Mouse (Mus musculus): ENCODE results near the gene Mybbp1a. TPM values are rescaled to one million over a fixed set of nuclear protein-coding genes. Genes with fewer than 3 reads are reported as not detected.

Gene Mybbp1a
- polyA plus RNA-seq, 1 experiment = 25.0 TPM

DNA sequence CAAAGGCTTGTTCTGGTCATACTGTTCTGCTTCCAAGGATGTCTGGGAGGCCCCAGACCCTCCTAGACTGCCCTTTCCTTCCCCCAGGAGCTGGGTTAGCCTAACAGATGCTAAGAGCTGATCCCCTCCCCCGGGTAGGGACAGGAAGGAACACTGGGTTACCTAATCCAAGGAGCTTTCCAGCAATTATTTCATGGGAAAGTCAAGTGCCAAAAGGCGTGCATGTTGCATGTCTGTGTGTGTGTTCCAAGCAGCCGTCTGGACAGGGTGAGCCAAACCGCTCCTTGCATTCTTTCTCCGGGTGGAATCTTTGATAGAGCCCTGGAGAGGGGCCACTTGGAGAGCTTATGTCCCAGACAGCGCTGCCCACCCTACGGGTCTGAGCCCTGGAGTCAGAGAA is 28.1 kb upstream of the Mybbp1a start:
- TF ChIP-seq CTCF (IDR thresholded peaks at IDR 0.05; ENCODE audit: extremely low read depth, insufficient read length, insufficient replicate concordance, low read depth, low read length) (no peak), POLR2A (IDR thresholded peaks at IDR 0.05; ENCODE audit: low read depth, low read length) (no peak)
- Histone ChIP-seq H3K36me3 (ENCODE audit: control insufficient read depth, insufficient read depth, low read length) (no peaks in the 10 kb centered on the region), H3K4me1 (ENCODE audit: control insufficient read depth, insufficient read depth, insufficient read length, low read length) (peaks cover 7% of the 10 kb centered on the region; the same call in 1 of the 2 replicates), H3K4me3 (ENCODE audit: low read depth, low read length) (no peak overlapping the region), H3K27ac (ENCODE audit: insufficient read depth, low read depth, low read length) (no peak overlapping the region), H3K27me3 (ENCODE audit: control insufficient read depth, insufficient read depth, low read length) (no peaks in the 10 kb centered on the region; the same call in 1 of the 2 replicates)
- WGBS = 83% methylated on average over 7 of the region's 7 CpGs

GRCm38 (mm10) chr11:72413601-72414190 is 27.5 kb upstream of the Mybbp1a start:
- Histone ChIP-seq H3K4me3 (ENCODE audit: low read depth, low read length) (no peak overlapping the region), H3K27me3 (ENCODE audit: control insufficient read depth, insufficient read depth, low read length) (no peaks in the 10 kb centered on the region; the same call in 1 of the 2 replicates), H3K27ac (ENCODE audit: insufficient read depth, low read depth, low read length) (no peak overlapping the region), H3K36me3 (ENCODE audit: control insufficient read depth, insufficient read depth, low read length) (no peaks in the 10 kb centered on the region), H3K4me1 (ENCODE audit: control insufficient read depth, insufficient read depth, insufficient read length, low read length) (peaks cover 7% of the 10 kb centered on the region; the same call in 1 of the 2 replicates)
- 85% methylated on average over 5 of the region's 5 CpGs for WGBS
- TF ChIP-seq POLR2A (IDR thresholded peaks at IDR 0.05; ENCODE audit: low read depth, low read length) = no peak

- TF ChIP-seq CTCF (IDR thresholded peaks at IDR 0.05; ENCODE audit: extremely low read depth, insufficient read length, insufficient replicate concordance, low read depth, low read length) (no peak), POLR2A (IDR thresholded peaks at IDR 0.05; ENCODE audit: low read depth, low read length) (no peak)
- Histone ChIP-seq H3K4me1 (ENCODE audit: control insufficient read depth, insufficient read depth, insufficient read length, low read length) (peaks cover 7% of the 10 kb centered on the region; the same call in 1 of the 2 replicates), H3K4me3 (ENCODE audit: low read depth, low read length) (no peak overlapping the region), H3K36me3 (ENCODE audit: control insufficient read depth, insufficient read depth, low read length) (no peaks in the 10 kb centered on the region), H3K27me3 (ENCODE audit: control insufficient read depth, insufficient read depth, low read length) (no peaks in the 10 kb centered on the region; the same call in 1 of the 2 replicates), H3K27ac (ENCODE audit: insufficient read depth, low read depth, low read length) (no peak overlapping the region)
- WGBS = 61% methylated on average over 8 of the region's 8 CpGs
These were observed 26.0 kb upstream of the Mybbp1a start for GRCm38 (mm10) chr11:72415155-72415554.

GRCm38 (mm10) chr11:72416666-72417065 is 24.5 kb upstream of the Mybbp1a start:
- TF ChIP-seq POLR2A (IDR thresholded peaks at IDR 0.05; ENCODE audit: low read depth, low read length) (no peak), CTCF (IDR thresholded peaks at IDR 0.05; ENCODE audit: extremely low read depth, insufficient read length, insufficient replicate concordance, low read depth, low read length) (no peak)
- Histone ChIP-seq H3K27ac (ENCODE audit: insufficient read depth, low read depth, low read length) (no peak overlapping the region), H3K27me3 (ENCODE audit: control insufficient read depth, insufficient read depth, low read length) (no peaks in the 10 kb centered on the region; the same call in 1 of the 2 replicates), H3K4me3 (ENCODE audit: low read depth, low read length) (no peak overlapping the region), H3K4me1 (ENCODE audit: control insufficient read depth, insufficient read depth, insufficient read length, low read length) (no peaks in the 10 kb centered on the region), H3K36me3 (ENCODE audit: control insufficient read depth, insufficient read depth, low read length) (no peaks in the 10 kb centered on the region)
- 88% methylated on average over 5 of the region's 5 CpGs for WGBS

DNA sequence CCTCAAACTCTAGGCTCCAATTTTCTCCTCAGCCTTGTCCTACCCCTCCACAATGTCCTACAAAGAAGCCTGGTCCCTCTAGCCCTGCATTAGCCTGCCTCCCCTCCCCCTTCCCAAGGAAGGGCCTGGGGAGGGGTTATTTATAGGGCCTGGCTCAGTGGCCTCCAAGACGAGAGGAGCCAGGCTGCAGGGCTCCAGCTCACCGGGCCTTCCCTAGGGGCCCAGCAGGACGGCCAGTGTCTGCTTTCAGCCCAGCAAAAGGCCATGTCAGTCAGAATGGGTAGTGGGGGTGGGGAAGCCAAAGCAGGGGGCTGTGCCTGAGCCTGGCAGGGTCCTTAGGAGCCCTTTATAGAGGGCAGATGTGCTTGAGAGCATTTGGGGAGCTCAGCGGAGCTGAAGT is 23.8 kb upstream of the Mybbp1a start:
- WGBS = 73% methylated on average over 4 of the region's 4 CpGs
- Histone ChIP-seq H3K27me3 (ENCODE audit: control insufficient read depth, insufficient read depth, low read length) (no peaks in the 10 kb centered on the region), H3K36me3 (ENCODE audit: control insufficient read depth, insufficient read depth, low read length) (no peaks in the 10 kb centered on the region), H3K27ac (ENCODE audit: insufficient read depth, low read depth, low read length) (no peak overlapping the region), H3K4me3 (ENCODE audit: low read depth, low read length) (no peak overlapping the region), H3K4me1 (ENCODE audit: control insufficient read depth, insufficient read depth, insufficient read length, low read length) (no peaks in the 10 kb centered on the region)
- TF ChIP-seq POLR2A (IDR thresholded peaks at IDR 0.05; ENCODE audit: low read depth, low read length) = no peak
- TF ChIP-seq CTCF (IDR thresholded peaks at IDR 0.05; ENCODE audit: extremely low read depth, insufficient read length, insufficient replicate concordance, low read depth, low read length) = no peak

DNA sequence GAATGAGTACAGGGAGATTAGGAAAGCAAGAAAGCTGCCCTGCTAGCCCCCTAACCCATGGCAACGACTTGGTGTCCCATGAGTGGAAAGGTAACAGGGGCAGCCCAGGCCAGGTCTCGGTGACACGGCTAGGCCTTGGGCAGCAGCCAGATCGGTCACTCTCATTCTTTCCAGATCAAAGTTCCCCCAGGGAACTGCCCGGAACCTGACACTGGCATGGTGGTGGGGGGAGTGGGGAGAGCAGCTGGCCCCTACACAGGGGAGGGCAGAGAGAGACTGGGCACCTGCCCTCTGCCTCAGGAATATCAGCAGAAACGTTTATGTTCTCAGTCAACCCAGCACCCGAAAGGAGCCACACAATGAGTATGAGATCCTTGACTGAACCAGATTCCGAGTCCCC is 22.9 kb upstream of the Mybbp1a start:
- Histone ChIP-seq H3K36me3 (ENCODE audit: control insufficient read depth, insufficient read depth, low read length) (no peaks in the 10 kb centered on the region), H3K4me1 (ENCODE audit: control insufficient read depth, insufficient read depth, insufficient read length, low read length) (no peaks in the 10 kb centered on the region), H3K27me3 (ENCODE audit: control insufficient read depth, insufficient read depth, low read length) (no peaks in the 10 kb centered on the region), H3K4me3 (ENCODE audit: low read depth, low read length) (no peak overlapping the region), H3K27ac (ENCODE audit: insufficient read depth, low read depth, low read length) (no peak overlapping the region)
- TF ChIP-seq CTCF (IDR thresholded peaks at IDR 0.05; ENCODE audit: extremely low read depth, insufficient read length, insufficient replicate concordance, low read depth, low read length) (no peak), POLR2A (IDR thresholded peaks at IDR 0.05; ENCODE audit: low read depth, low read length) (no peak)
- 66% methylated on average over 8 of the region's 8 CpGs for WGBS

GRCm38 (mm10) chr11:72419006-72419405 is 22.1 kb upstream of the Mybbp1a start:
- TF ChIP-seq POLR2A (IDR thresholded peaks at IDR 0.05; ENCODE audit: low read depth, low read length) (no peak), CTCF (IDR thresholded peaks at IDR 0.05; ENCODE audit: extremely low read depth, insufficient read length, insufficient replicate concordance, low read depth, low read length) (no peak)

More at GRCm38 (mm10) chr11:72419006-72419405, 22.1 kb upstream of the Mybbp1a start:
- H3K27ac ChIP-seq (ENCODE audit: insufficient read depth, low read depth, low read length) = no peak overlapping the region
- no peak overlapping the region for H3K4me3 ChIP-seq (ENCODE audit: low read depth, low read length)
- 83% methylated on average over 6 of the region's 6 CpGs for WGBS
- no peaks in the 10 kb centered on the region for H3K27me3 ChIP-seq (ENCODE audit: control insufficient read depth, insufficient read depth, low read length)
- no peaks in the 10 kb centered on the region for H3K4me1 ChIP-seq (ENCODE audit: control insufficient read depth, insufficient read depth, insufficient read length, low read length)
- H3K36me3 ChIP-seq (ENCODE audit: control insufficient read depth, insufficient read depth, low read length) = no peaks in the 10 kb centered on the region
